Mouse (Mus musculus): ENCODE data around the gene Irf4. TPM values are rescaled to one million over a fixed set of nuclear protein-coding genes. Genes with fewer than 3 reads are reported as not detected.

Gene Irf4
- total RNA-seq, 2 experiments from 2014 or later, result 0.32 to 0.58 TPM

DNA sequence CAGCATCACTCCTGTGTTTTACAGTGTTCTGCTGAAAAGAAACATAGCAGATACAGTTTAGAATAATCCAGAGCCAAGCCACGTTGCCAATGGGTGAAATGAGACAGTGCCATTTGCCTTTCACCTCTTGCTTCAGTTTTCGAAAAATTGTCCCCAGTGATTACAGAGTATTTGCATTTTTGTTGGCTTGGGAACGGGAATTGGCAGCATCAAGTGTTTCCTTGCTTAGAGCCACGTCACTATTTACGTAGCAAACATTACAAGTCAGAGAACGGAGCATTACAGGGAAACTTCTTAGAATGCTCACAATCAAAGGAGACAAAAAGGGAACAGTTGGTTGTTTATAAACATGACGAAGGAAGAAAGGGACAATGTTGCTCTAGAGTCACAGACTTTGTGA lies 3.9 kb upstream of the Irf4 start:
- TF ChIP-seq CTCF (IDR thresholded peaks at IDR 0.05), result no peak

DNA sequence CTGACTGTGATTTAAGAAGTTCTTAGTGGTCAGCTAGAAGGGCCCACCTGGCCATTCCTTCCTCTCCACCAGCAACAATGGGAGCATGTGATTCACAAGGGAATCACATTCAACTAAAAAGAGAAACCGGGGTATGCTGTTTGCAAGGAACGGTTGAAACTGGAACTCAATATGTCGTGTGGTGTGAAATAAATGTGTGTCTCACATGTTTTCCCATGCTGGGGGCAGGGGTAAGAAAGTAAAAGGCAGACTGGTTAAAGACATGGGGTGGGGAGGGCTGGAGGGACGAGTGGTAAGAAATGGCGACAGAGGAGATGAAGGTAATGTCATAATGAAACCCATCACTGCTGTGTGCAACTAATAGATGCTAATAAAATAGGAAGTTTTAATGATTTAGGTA lies 2.0 kb upstream of the Irf4 start:
- Histone ChIP-seq H3K27ac (no peak overlapping the region), H3K4me3 (no peak overlapping the region)
- no peak for DNase-seq (ENCODE audit: extremely low spot score in 1 of 2, low spot score in 2 of 2)
- no peak for TF ChIP-seq CTCF (IDR thresholded peaks at IDR 0.05)
- intact Hi-C loops (cut with DNase I), result no loop called here

More for the DNA sequence above, 3.9 kb upstream of the Irf4 start:
- intact Hi-C loops (cut with DNase I), result no loop called here
- no peak for DNase-seq (ENCODE audit: extremely low spot score in 1 of 2, low spot score in 2 of 2)
- H3K27ac ChIP-seq, result no peak overlapping the region
- H3K4me3 ChIP-seq, result no peak overlapping the region

DNA sequence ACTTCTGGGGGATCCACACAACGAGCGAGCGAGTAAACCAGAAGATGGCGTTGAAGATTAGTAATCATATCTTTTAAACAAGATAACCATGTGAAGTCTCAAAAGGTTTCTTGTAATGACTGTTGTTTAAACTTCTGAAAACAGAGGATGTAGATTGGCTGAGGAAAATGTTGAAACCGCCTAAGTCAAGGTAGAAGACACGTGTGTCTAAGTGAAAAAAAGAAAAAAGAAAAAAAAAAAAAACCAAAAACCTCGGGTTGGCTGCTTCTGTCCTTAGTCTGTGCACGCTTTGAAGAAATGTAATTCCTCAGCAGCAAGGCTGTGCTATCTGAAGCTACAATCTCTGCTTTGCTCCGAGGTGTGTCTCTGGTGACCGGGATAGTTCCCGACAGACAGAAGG lies 1.5 kb upstream of the Irf4 start:
- no peak for DNase-seq (ENCODE audit: extremely low spot score in 1 of 2, low spot score in 2 of 2)
- H3K27ac ChIP-seq, result no peak overlapping the region
- no peak overlapping the region for H3K4me3 ChIP-seq
- no peak for TF ChIP-seq CTCF (IDR thresholded peaks at IDR 0.05)
- intact Hi-C loops (cut with DNase I), result no loop called here

DNA sequence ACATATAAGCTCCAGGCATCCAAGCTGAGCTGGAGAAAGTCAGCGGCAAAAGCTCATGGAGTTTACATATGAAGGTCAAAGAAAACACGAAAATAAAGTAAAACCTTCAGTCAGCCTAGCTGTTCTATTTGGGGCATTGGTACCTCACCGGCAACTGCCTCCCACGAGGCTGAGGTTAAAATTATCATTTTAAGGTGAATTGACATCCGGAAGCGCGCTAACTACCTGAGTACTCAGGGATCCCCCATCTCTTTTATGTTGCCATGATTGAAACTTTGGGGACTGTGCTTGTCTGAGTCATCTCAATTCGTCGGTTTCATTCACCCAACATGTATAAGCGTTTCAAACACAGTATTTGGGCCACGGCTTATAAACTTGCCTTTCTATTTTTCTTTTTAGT lies 705 bp upstream of the Irf4 start:
- TF ChIP-seq CTCF (IDR thresholded peaks at IDR 0.05), result no peak
- no peak overlapping the region for H3K4me3 ChIP-seq
- no peak overlapping the region for H3K27ac ChIP-seq
- intact Hi-C loops (cut with DNase I), result no loop called here
- DNase-seq (ENCODE audit: extremely low spot score in 1 of 2, low spot score in 2 of 2), result no peak

DNA sequence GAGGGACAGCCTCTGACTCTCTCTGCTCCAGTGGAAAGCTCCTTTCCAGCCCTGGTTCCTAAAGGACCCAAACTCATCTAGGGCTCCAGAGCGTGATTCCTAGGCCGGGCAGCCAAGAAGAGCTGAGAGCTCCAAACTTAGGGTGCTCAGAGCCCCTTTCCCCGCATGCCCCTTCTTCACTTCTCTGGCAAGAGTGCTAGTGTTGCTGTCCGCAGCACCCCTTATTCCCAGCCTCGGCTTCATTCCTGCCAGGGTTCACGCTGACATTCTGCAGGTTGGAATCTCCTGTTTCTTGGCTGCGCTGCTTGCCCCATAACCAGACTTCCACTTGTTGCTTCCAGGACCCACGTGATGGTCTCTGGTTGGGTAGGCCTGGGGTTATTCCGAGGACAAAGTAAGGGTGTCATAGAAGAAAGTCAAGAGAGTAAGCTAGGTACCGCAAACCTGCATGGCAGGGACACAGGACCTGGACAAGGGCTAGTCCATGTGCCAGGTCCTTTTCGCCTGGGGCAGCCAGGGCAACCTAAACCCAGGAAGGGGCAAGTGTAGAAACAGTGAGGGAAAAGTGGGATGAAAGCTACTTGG lies 623 bp downstream of the Irf4 start:
- no peak for DNase-seq (ENCODE audit: extremely low spot score in 1 of 2, low spot score in 2 of 2)
- intact Hi-C loops (cut with DNase I), result no loop called here
- Histone ChIP-seq H3K4me3 (peak overlapping the region; percentile 39), H3K27ac (no peak overlapping the region)
- no peak for TF ChIP-seq CTCF (IDR thresholded peaks at IDR 0.05)

DNA sequence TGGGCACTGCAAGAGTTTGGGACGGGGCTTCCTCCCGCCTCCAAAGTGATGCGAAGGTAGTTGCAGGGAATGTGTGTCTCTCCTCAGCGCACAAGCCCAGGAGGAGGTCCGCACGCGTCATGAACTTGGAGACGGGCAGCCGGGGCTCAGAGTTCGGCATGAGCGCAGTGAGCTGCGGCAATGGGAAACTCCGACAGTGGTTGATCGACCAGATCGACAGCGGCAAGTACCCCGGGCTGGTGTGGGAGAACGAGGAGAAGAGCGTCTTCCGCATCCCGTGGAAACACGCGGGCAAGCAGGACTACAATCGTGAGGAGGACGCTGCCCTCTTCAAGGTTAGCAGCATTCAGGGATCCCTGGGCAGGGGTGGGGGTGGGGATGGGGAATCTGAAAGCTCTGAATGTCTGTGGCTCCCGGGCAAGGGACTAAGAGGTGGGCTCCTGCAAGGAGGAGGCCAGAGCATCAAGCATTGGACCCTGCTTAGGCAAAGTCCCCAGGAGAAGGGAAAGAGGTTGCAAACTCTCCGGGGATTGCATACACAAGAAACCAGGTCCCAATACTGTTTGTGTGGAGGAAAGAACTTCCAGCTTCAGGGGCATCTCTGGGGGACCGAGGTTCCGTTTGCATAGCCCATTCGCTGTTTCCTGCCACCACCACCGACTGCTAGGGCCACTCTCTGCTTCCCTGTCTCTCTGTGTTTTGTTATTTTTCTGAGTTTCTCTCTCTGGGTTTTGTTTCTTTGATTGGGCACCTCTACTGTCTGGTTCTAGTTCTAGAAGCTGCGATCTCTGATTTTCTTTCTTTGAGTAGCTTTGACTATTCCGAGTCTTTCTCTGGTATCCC lies 1.7 kb downstream of the Irf4 start:
- Histone ChIP-seq H3K4me3 (peak overlapping the region; percentile 28), H3K27ac (no peak overlapping the region)
- intact Hi-C loops (cut with DNase I), result no loop called here
- DNase-seq (ENCODE audit: extremely low spot score in 1 of 2, low spot score in 2 of 2), result no peak
- no peak for TF ChIP-seq CTCF (IDR thresholded peaks at IDR 0.05)

DNA sequence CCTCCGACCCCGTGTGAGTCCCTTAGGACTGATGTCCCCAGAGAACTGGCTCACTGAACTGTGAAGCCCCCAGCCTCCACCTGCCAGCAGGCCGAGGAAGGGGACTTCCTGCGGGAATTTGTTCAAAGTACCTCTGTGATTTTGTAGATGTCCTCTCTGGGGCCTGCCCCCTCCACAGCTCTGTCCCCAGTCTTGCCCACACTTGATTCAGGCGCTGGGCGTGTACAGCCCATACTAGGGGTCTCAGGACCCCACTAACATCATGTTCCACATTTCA lies 2.2 kb downstream of the Irf4 start:
- Histone ChIP-seq H3K27ac (no peak overlapping the region), H3K4me3 (no peak overlapping the region)
- no peak for TF ChIP-seq CTCF (IDR thresholded peaks at IDR 0.05)
- DNase-seq (ENCODE audit: extremely low spot score in 1 of 2, low spot score in 2 of 2), result no peak
- intact Hi-C loops (cut with DNase I), result no loop called here

DNA sequence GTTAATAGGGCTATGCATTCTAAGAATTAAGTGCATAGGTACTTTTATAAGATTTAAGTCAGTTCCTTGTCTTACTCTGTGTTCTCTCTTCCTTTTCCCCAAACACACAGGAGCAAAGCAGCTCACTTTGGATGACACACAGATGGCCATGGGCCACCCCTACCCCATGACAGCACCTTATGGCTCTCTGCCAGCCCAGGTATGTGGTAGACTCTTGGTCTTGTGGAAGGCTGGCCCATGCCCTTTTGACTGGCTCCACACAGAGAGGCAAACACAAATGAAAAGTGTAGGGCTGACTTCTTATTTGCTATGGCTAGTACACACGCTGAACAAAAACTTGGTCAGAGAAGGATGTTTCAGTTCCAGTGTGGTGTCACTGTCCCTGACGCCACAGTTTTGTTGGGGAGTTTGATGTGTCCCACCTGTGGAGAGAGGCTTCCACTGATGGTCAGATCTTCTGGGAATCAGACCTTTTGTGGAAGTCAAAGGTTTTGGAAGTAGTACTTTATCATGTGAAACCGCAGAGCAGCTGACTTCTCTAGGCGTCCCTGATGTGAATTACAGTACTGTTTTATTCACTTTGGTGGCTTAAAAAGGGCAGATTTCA lies 3.7 kb downstream of the Irf4 start:
- no peak for DNase-seq (ENCODE audit: extremely low spot score in 1 of 2, low spot score in 2 of 2)
- TF ChIP-seq CTCF (IDR thresholded peaks at IDR 0.05), result no peak
- Histone ChIP-seq H3K27ac (no peak overlapping the region), H3K4me3 (no peak overlapping the region)
- intact Hi-C loops (cut with DNase I), result no loop called here

DNA sequence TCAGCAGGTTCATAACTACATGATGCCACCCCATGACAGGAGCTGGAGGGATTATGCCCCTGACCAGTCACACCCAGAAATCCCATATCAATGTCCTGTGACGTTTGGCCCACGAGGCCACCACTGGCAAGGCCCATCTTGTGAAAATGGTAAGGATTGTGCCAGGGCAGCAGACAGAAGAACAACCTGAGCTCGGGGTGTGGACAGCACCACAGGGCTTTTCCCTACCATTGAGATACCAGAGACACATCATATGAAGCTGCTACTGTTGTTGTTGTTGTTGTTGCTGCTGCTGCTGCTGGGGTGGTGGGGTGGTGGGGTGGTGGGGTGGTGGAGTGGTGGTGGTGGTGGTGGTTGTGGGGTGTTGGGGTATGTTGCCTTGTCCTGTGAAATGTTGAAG lies 4.4 kb downstream of the Irf4 start:
- TF ChIP-seq CTCF (IDR thresholded peaks at IDR 0.05), result no peak
- intact Hi-C loops (cut with DNase I), result no loop called here
- Histone ChIP-seq H3K4me3 (no peak overlapping the region), H3K27ac (no peak overlapping the region)
- no peak for DNase-seq (ENCODE audit: extremely low spot score in 1 of 2, low spot score in 2 of 2)

DNA sequence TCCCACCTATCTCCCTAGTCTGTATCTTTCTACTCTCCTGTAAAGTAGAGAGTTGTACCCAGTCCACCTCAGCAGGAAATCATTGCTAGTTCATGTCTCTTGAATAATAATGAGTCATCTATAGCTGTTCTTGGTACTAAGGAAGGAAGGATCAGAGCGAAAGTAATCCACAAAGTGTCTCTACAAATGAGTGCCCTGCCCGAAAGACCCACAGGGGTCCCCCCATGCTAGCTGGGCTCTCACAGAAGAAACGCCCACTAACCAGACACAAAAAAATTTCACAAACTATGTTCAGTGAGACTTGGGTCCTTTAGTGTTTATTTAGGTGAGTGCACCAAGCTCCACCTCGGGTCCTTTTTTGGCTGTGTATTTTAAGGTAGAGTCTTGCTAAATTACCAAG lies 5.0 kb downstream of the Irf4 start:
- intact Hi-C loops (cut with DNase I), result no loop called here
- DNase-seq (ENCODE audit: extremely low spot score in 1 of 2, low spot score in 2 of 2), result no peak
- Histone ChIP-seq H3K4me3 (no peak overlapping the region), H3K27ac (no peak overlapping the region)
- TF ChIP-seq CTCF (IDR thresholded peaks at IDR 0.05), result no peak

DNA sequence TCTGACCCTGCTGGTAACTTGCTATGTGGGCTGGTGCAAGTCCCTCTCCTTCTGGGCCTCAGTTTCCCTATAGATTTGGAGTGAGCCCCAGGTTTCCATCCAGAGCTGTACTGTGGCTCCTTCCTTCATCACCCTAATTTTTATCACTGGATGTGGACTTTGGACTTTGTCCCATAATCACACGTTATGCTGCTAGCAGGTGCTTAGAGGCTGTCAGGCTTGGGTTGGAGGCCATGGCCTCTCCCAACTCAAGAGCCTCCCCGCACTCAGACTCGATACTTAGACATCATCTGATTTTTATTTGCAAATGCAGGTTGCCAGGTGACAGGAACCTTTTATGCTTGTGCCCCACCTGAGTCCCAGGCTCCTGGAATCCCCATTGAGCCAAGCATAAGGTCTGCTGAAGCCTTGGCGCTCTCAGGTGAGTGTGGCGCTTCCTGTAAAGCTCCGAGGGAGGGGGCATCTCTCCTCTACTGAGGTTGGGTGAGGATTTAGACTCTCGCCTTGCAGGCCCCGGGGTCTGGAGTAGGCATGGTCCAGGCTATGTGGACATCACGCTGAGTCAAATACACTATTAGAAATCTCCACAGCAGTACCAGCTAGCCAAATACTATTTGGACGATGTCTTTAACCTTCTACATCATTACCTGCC lies 5.9 kb downstream of the Irf4 start:
- DNase-seq (ENCODE audit: extremely low spot score in 1 of 2, low spot score in 2 of 2), result no peak
- intact Hi-C loops (cut with DNase I), result no loop called here
- H3K4me3 ChIP-seq, result no peak overlapping the region
- H3K27ac ChIP-seq, result no peak overlapping the region
- no peak for TF ChIP-seq CTCF (IDR thresholded peaks at IDR 0.05)

DNA sequence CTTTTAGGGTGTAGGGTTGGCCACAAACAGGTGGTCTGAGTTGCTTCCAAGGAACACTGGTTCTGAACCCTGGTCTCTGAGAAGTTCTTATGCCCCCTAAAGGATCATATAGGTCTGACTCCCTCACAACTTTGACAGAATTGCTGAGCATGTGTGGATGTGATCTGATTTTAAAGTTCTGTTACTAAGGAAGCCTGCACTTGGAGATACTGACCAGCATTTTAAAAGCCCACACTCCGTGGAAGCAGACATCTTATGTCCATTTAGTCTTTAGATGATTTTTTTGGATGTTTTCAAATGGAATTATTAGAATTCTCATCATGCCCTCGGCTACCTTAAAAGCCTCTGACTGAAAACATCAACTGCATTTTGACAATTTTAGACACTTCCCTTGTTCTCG lies 6.6 kb downstream of the Irf4 start:
- TF ChIP-seq CTCF (IDR thresholded peaks at IDR 0.05), result no peak
- intact Hi-C loops (cut with DNase I), result no loop called here
- H3K4me3 ChIP-seq, result no peak overlapping the region
- no peak overlapping the region for H3K27ac ChIP-seq
- DNase-seq (ENCODE audit: extremely low spot score in 1 of 2, low spot score in 2 of 2), result no peak
